Mouse (Mus musculus) natural killer cell, adult 2 months (primary cell): Measurements from ENCODE around the gene BC017158.

Source experiments
- DNase-seq, 2 experiments: peaks; one replicate each; pipeline ENCODE4 v3.0.0; 2022; ENCODE audit warnings: low spot score in 2 of 2

The BC017158 gene

GRCm38 (mm10) chr7:128235481-128235880 lies 62.5 kb downstream of the BC017158 start:
- no peak for DNase-seq

GRCm38 (mm10) chr7:128234796-128235195 lies 63.2 kb downstream of the BC017158 start:
- no peak for DNase-seq

- DNase-seq: no peak
Measured at GRCm38 (mm10) chr7:128231741-128232140, 66.2 kb downstream of the BC017158 start.
